Mouse (Mus musculus): Measurements from ENCODE around the gene Grk4. TPM values are rescaled to one million over a fixed set of nuclear protein-coding genes. Genes with fewer than 3 reads are reported as not detected.

Grk4 gene
- 1.6 and 2.2 TPM in 2 replicates for polyA plus RNA-seq (2014; fragmentation: Nextera tagmentation; extraction: Ambion mirVana)

GRCm38 (mm10) chr5:34659686-34660590 lies at the start of gene Grk4, which contains the start of gene Nop14:
TSS of gene Grk4 (plus strand) at chr5:34660379.
TSS of gene Nop14 (minus strand) at chr5:34660148.
- no peaks in the 10 kb centered on the region for H3K9me3 ChIP-seq (ENCODE audit: control insufficient read depth, low read length)
- WGBS = under 1% methylated on average over 60 of the region's 60 CpGs
- peak within 1 kb of the TSS; percentile 83 for H3K4me2 ChIP-seq (ENCODE audit: low read length)
- peak within 1 kb of the TSS; percentile 80 for H3K27ac ChIP-seq (ENCODE audit: low read depth)
- peaks cover 23% of the 10 kb centered on the region for H3K36me3 ChIP-seq (ENCODE audit: control insufficient read depth, insufficient read depth, low read length)
- peaks cover 10% of the 10 kb centered on the region; the same call in 1 of the 2 replicates for H3K4me1 ChIP-seq (replicated peaks; ENCODE audit: control insufficient read depth, insufficient read depth, low read length)
- H3K4me3 ChIP-seq (ENCODE audit: low read depth, low read length) = peak within 1 kb of the TSS; percentile 75
- H3K27me3 ChIP-seq (replicated peaks; ENCODE audit: control insufficient read depth, insufficient read depth, low read length) = no peaks in the 10 kb centered on the region
- DNase-seq (ENCODE audit: low spot score) (peak; percentile 98), ATAC-seq (replicated peaks; ENCODE audit: low FRiP score, low TSS enrichment, low read depth) (peak; percentile 100)
- peak within 1 kb of the TSS; percentile 69 for H3K9ac ChIP-seq (ENCODE audit: low read length)

GRCm38 (mm10) chr5:34632996-34633395 lies 27.2 kb upstream of the Grk4 start:
- WGBS = 88% methylated on average over 2 of the region's 2 CpGs
- ATAC-seq (replicated peaks; ENCODE audit: low FRiP score, low TSS enrichment, low read depth) = no peak
- peaks cover 75% of the 10 kb centered on the region for H3K36me3 ChIP-seq (ENCODE audit: control insufficient read depth, insufficient read depth, low read length)

GRCm38 (mm10) chr5:34633641-34634040 lies 26.5 kb upstream of the Grk4 start:
- no peaks in the 10 kb centered on the region for H3K9me3 ChIP-seq (ENCODE audit: control insufficient read depth, low read length)
- ATAC-seq (replicated peaks; ENCODE audit: low FRiP score, low TSS enrichment, low read depth) (no peak), DNase-seq (ENCODE audit: low spot score) (no peak)
- H3K4me3 ChIP-seq (ENCODE audit: low read depth, low read length) = no peak overlapping the region
- H3K9ac ChIP-seq (ENCODE audit: low read length) = no peak overlapping the region
- 57% methylated on average over 4 of the region's 4 CpGs for WGBS
- H3K36me3 ChIP-seq (ENCODE audit: control insufficient read depth, insufficient read depth, low read length) = peaks cover 75% of the 10 kb centered on the region
- H3K4me2 ChIP-seq (ENCODE audit: low read length) = no peak overlapping the region
- H3K27me3 ChIP-seq (replicated peaks; ENCODE audit: control insufficient read depth, insufficient read depth, low read length) = no peaks in the 10 kb centered on the region
- peaks cover 11% of the 10 kb centered on the region for H3K4me1 ChIP-seq (replicated peaks; ENCODE audit: control insufficient read depth, insufficient read depth, low read length)
- H3K27ac ChIP-seq (ENCODE audit: low read depth) = no peak overlapping the region

More at GRCm38 (mm10) chr5:34632996-34633395, 27.2 kb upstream of the Grk4 start:
- Histone ChIP-seq H3K9me3 (ENCODE audit: control insufficient read depth, low read length) (no peaks in the 10 kb centered on the region), H3K27me3 (replicated peaks; ENCODE audit: control insufficient read depth, insufficient read depth, low read length) (no peaks in the 10 kb centered on the region), H3K27ac (ENCODE audit: low read depth) (no peak overlapping the region), H3K9ac (ENCODE audit: low read length) (no peak overlapping the region), H3K4me2 (ENCODE audit: low read length) (no peak overlapping the region), H3K4me3 (ENCODE audit: low read depth, low read length) (no peak overlapping the region), H3K4me1 (replicated peaks; ENCODE audit: control insufficient read depth, insufficient read depth, low read length) (peaks cover 11% of the 10 kb centered on the region)
- no peak for DNase-seq (ENCODE audit: low spot score)

GRCm38 (mm10) chr5:34634746-34635400 lies 25.3 kb upstream of the Grk4 start:
- H3K4me2 ChIP-seq (ENCODE audit: low read length) = no peak overlapping the region
- H3K36me3 ChIP-seq (ENCODE audit: control insufficient read depth, insufficient read depth, low read length) = peaks cover 75% of the 10 kb centered on the region
- H3K9me3 ChIP-seq (ENCODE audit: control insufficient read depth, low read length) = no peaks in the 10 kb centered on the region
- H3K4me3 ChIP-seq (ENCODE audit: low read depth, low read length) = no peak overlapping the region
- H3K4me1 ChIP-seq (replicated peaks; ENCODE audit: control insufficient read depth, insufficient read depth, low read length) = peaks cover 11% of the 10 kb centered on the region
- H3K27ac ChIP-seq (ENCODE audit: low read depth) = no peak overlapping the region
- H3K9ac ChIP-seq (ENCODE audit: low read length) = no peak overlapping the region
- WGBS = 89% methylated on average over 13 of the region's 13 CpGs
- ATAC-seq (replicated peaks; ENCODE audit: low FRiP score, low TSS enrichment, low read depth) (no peak), DNase-seq (ENCODE audit: low spot score) (no peak)
- H3K27me3 ChIP-seq (replicated peaks; ENCODE audit: control insufficient read depth, insufficient read depth, low read length) = no peaks in the 10 kb centered on the region

- DNase-seq (ENCODE audit: low spot score) (no peak), ATAC-seq (replicated peaks; ENCODE audit: low FRiP score, low TSS enrichment, low read depth) (no peak; the same call in 1 of the 2 replicates)
- Histone ChIP-seq H3K27me3 (replicated peaks; ENCODE audit: control insufficient read depth, insufficient read depth, low read length) (no peaks in the 10 kb centered on the region), H3K36me3 (ENCODE audit: control insufficient read depth, insufficient read depth, low read length) (peaks cover 75% of the 10 kb centered on the region), H3K4me2 (ENCODE audit: low read length) (peak overlapping the region; percentile 85), H3K9ac (ENCODE audit: low read length) (peak overlapping the region; percentile 68), H3K27ac (ENCODE audit: low read depth) (no peak overlapping the region), H3K4me3 (ENCODE audit: low read depth, low read length) (peak overlapping the region; percentile 71), H3K9me3 (ENCODE audit: control insufficient read depth, low read length) (no peaks in the 10 kb centered on the region), H3K4me1 (replicated peaks; ENCODE audit: control insufficient read depth, insufficient read depth, low read length) (peaks cover 11% of the 10 kb centered on the region)
- WGBS = 57% methylated on average over 10 of the region's 10 CpGs
These were observed 24.4 kb upstream of the Grk4 start for GRCm38 (mm10) chr5:34635665-34636192.

- DNase-seq (ENCODE audit: low spot score) (peak; percentile 87), ATAC-seq (replicated peaks; ENCODE audit: low FRiP score, low TSS enrichment, low read depth) (peak; percentile 89)
- H3K36me3 ChIP-seq (ENCODE audit: control insufficient read depth, insufficient read depth, low read length) = peaks cover 75% of the 10 kb centered on the region
- H3K4me1 ChIP-seq (replicated peaks; ENCODE audit: control insufficient read depth, insufficient read depth, low read length) = peaks cover 11% of the 10 kb centered on the region
- peak within 1 kb of the TSS; percentile 85 for H3K4me2 ChIP-seq (ENCODE audit: low read length)
- under 1% methylated on average over 48 of the region's 48 CpGs for WGBS
- H3K4me3 ChIP-seq (ENCODE audit: low read depth, low read length) = peak within 1 kb of the TSS; percentile 71
- H3K27me3 ChIP-seq (replicated peaks; ENCODE audit: control insufficient read depth, insufficient read depth, low read length) = no peaks in the 10 kb centered on the region
- peak within 1 kb of the TSS; percentile 68 for H3K9ac ChIP-seq (ENCODE audit: low read length)
- H3K9me3 ChIP-seq (ENCODE audit: control insufficient read depth, low read length) = no peaks in the 10 kb centered on the region
- H3K27ac ChIP-seq (ENCODE audit: low read depth) = peak within 1 kb of the TSS; percentile 81
These were observed 23.5 kb upstream of the Grk4 start, which contains the start of gene Mfsd10 for GRCm38 (mm10) chr5:34636481-34637287. TSS of gene Mfsd10 (minus strand) at chr5:34637212.

GRCm38 (mm10) chr5:34637591-34638156 lies 22.5 kb upstream of the Grk4 start:
- WGBS = 79% methylated on average over 7 of the region's 7 CpGs
- H3K4me3 ChIP-seq (ENCODE audit: low read depth, low read length) = no peak overlapping the region
- H3K9ac ChIP-seq (ENCODE audit: low read length) = peak overlapping the region; percentile 68; the same call in 1 of the 2 replicates

More at GRCm38 (mm10) chr5:34637591-34638156, 22.5 kb upstream of the Grk4 start:
- Histone ChIP-seq H3K4me2 (ENCODE audit: low read length) (peak overlapping the region; percentile 85), H3K4me1 (replicated peaks; ENCODE audit: control insufficient read depth, insufficient read depth, low read length) (peaks cover 11% of the 10 kb centered on the region), H3K27me3 (replicated peaks; ENCODE audit: control insufficient read depth, insufficient read depth, low read length) (no peaks in the 10 kb centered on the region), H3K9me3 (ENCODE audit: control insufficient read depth, low read length) (no peaks in the 10 kb centered on the region), H3K36me3 (ENCODE audit: control insufficient read depth, insufficient read depth, low read length) (peaks cover 66% of the 10 kb centered on the region), H3K27ac (ENCODE audit: low read depth) (no peak overlapping the region)
- ATAC-seq (replicated peaks; ENCODE audit: low FRiP score, low TSS enrichment, low read depth) (no peak), DNase-seq (ENCODE audit: low spot score) (no peak)

Data from intestine, embryonic 14.5 days (tissue).